In the genomic region with DNA sequence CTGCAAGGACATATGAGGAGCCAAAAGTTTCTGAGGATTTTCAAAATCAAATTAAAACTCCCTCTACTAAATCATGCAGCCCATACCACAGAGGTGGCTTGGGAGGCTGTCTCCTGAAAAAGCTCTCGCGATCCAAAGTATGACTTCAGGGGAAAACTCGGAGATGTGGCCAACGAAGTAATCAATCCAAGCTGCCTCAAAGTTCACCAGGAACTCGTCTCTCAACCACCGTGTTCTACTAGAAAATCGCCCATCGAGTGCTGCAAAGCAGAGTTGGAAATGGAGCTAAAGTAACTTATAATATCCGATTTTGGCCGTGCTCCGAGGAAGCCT, we compare ENCODE assay signal across 8 mouse cellular contexts. TPM values are rescaled to one million over a fixed set of nuclear protein-coding genes. Genes with fewer than 3 reads are reported as not detected.
DNase-seq lines count a peak whose midpoint lies in the region; ATAC-seq and TF ChIP-seq lines count a peak whose summit lies in the region.

No protein-coding gene starts in this region.

- ATAC-seq in hindbrain, embryonic 13.5 days (ENCODE audit: low FRiP score), result peak; percentile 22; the same call in 1 of the 2 replicates
- ATAC-seq in midbrain, embryonic 13.5 days, result no peak

- H3K4me1 ChIP-seq in hindbrain, embryonic 13.5 days (replicated peaks), result peaks cover 29% of the 10 kb centered on the region
- H3K4me1 ChIP-seq in midbrain, embryonic 13.5 days (replicated peaks), result peaks cover 21% of the 10 kb centered on the region

- H3K27ac ChIP-seq in layer of hippocampus, adult 2 months, result peak overlapping the region; percentile 96
- peak overlapping the region; percentile 99 for H3K27ac ChIP-seq in hindbrain, embryonic 13.5 days
- H3K27ac ChIP-seq in midbrain, embryonic 13.5 days, result peak overlapping the region; percentile 97

- H3K27me3 ChIP-seq in hindbrain, embryonic 13.5 days, result no peaks in the 10 kb centered on the region
- no peaks in the 10 kb centered on the region for H3K27me3 ChIP-seq in midbrain, embryonic 13.5 days

- peaks cover 5% of the 10 kb centered on the region for H3K36me3 ChIP-seq in hindbrain, embryonic 13.5 days
- H3K36me3 ChIP-seq in midbrain, embryonic 13.5 days, result peaks cover 8% of the 10 kb centered on the region

- peak overlapping the region; percentile 97 for H3K9ac ChIP-seq in hindbrain, embryonic 13.5 days
- H3K9ac ChIP-seq in midbrain, embryonic 13.5 days (replicated peaks), result peak overlapping the region; percentile 96

- peak overlapping the region; percentile 77 for H3K4me2 ChIP-seq in hindbrain, embryonic 13.5 days
- peak overlapping the region; percentile 84 for H3K4me2 ChIP-seq in midbrain, embryonic 13.5 days (replicated peaks)

- no peak for DNase-seq in layer of hippocampus, adult 2 months (ENCODE audit: low spot score in 2 of 2)
- no peak for DNase-seq in layer of hippocampus, postnatal 10 days (ENCODE audit: low spot score in 2 of 2)
- peak; percentile 16 for DNase-seq in c-Kit-negative CD71-positive TER-119-positive erythroid progenitor cells, embryonic 14.5 days (ENCODE audit: low read depth, low spot score)
- DNase-seq in cerebellum, postnatal 25 days, result no peak
- no peak for DNase-seq in urinary bladder, postnatal 10 days (ENCODE audit: low spot score)
- no peak for DNase-seq in left cerebral cortex, adult 11 months (ENCODE audit: low spot score)

- peak overlapping the region; percentile 88 for H3K4me3 ChIP-seq in layer of hippocampus, adult 2 months
- H3K4me3 ChIP-seq in hindbrain, embryonic 13.5 days, result peak overlapping the region; percentile 89
- peak overlapping the region; percentile 81 for H3K4me3 ChIP-seq in midbrain, embryonic 13.5 days (replicated peaks)

- H3K9me3 ChIP-seq in hindbrain, embryonic 13.5 days, result no peaks in the 10 kb centered on the region
- no peaks in the 10 kb centered on the region for H3K9me3 ChIP-seq in midbrain, embryonic 13.5 days

- WGBS in hindbrain, embryonic 13.5 days, result under 1% methylated on average over 11 of the region's 11 CpGs
- WGBS in midbrain, embryonic 13.5 days, result under 1% methylated on average over 11 of the region's 11 CpGs

- TF ChIP-seq CTCF in layer of hippocampus, adult 2 months (conservative IDR thresholded peaks at IDR 0.05), result no peak

RNA-seq across cellular contexts. Expression of a gene that starts 0.8 kb away (rescaled TPM):
- 10 to 100 TPM; 70.1 to 79.6 TPM for total RNA-seq in layer of hippocampus, adult 2 months (2021)
- 10 to 100 TPM; 65.6 to 70.3 TPM for total RNA-seq in layer of hippocampus, postnatal 10 days (2021)
- 190 and 199 TPM in 2 replicates for polyA plus RNA-seq in hindbrain, embryonic 13.5 days (2015; fragmentation: Nextera tagmentation; extraction: Ambion mirVana)
- polyA plus RNA-seq in midbrain, embryonic 13.5 days (2015; fragmentation: Nextera tagmentation; extraction: Ambion mirVana), result 180 and 187 TPM in 2 replicates

RNA-seq across cellular contexts. Expression of a gene that starts 27.1 kb away (rescaled TPM):
- total RNA-seq in layer of hippocampus, adult 2 months (2021), result under 1 TPM; 0.56 to 0.81 TPM
- total RNA-seq in layer of hippocampus, postnatal 10 days (2021), result 1 to 10 TPM; 1.4 to 3.0 TPM
- 11.0 and 15.2 TPM in 2 replicates for polyA plus RNA-seq in hindbrain, embryonic 13.5 days (2015; fragmentation: Nextera tagmentation; extraction: Ambion mirVana)
- polyA plus RNA-seq in midbrain, embryonic 13.5 days (2015; fragmentation: Nextera tagmentation; extraction: Ambion mirVana), result 19.2 and 20.8 TPM in 2 replicates

RNA-seq across cellular contexts. Expression of a gene that starts 34.6 kb away (rescaled TPM):
- total RNA-seq in layer of hippocampus, adult 2 months (2021), result 100 to 1,000 TPM; 146 to 161 TPM
- total RNA-seq in layer of hippocampus, postnatal 10 days (2021), result 100 to 1,000 TPM; 161 to 175 TPM
- 107 and 109 TPM in 2 replicates for polyA plus RNA-seq in hindbrain, embryonic 13.5 days (2015; fragmentation: Nextera tagmentation; extraction: Ambion mirVana)
- 101 and 110 TPM in 2 replicates for polyA plus RNA-seq in midbrain, embryonic 13.5 days (2015; fragmentation: Nextera tagmentation; extraction: Ambion mirVana)

RNA-seq across cellular contexts. Expression of a gene that starts 44.5 kb away (rescaled TPM):
- 10 to 100 TPM; 19.2 to 21.1 TPM for total RNA-seq in layer of hippocampus, adult 2 months (2021)
- total RNA-seq in layer of hippocampus, postnatal 10 days (2021), result 10 to 100 TPM; 11.0 to 12.5 TPM
- 19.5 and 23.4 TPM in 2 replicates for polyA plus RNA-seq in hindbrain, embryonic 13.5 days (2015; fragmentation: Nextera tagmentation; extraction: Ambion mirVana)
- polyA plus RNA-seq in midbrain, embryonic 13.5 days (2015; fragmentation: Nextera tagmentation; extraction: Ambion mirVana), result 22.6 and 25.4 TPM in 2 replicates
